Mouse (Mus musculus) CD4-positive, CD25-positive, alpha-beta regulatory T cell (primary cell): Measurements from ENCODE around the gene Ankrd36. TPM values are rescaled to one million over a fixed set of nuclear protein-coding genes. Genes with fewer than 3 reads are reported as not detected.

ENCODE experiments used
- polyA plus RNA-seq: library from polyadenylated mRNA; unstranded; fragments of 100-300 nt; shearing (Covaris generic); gene quantifications from one replicate; pipeline ENCODE4 v1.2.1, GENCODE M21; 2017

The Ankrd36 gene
- polyA plus RNA-seq, result not detected

DNA sequence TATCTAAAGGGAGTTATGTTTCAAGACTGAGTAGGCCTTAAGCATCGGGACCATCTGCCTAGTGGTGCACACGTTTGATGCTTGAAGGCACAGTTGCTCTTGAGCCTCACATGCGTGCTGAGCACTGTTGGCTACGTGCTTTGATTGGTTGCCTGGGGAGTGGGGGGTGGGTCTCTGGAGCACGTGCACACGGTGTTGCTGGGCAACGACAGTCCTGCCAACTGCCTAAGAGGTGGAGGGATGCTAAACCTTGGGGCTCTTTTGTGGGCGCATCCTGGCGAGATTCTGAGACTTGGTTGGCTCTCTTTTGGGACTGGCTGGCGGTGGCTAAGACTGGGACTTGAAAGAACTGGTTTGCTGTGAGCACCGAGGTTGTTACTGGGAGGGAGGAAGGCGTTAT lies at the start of gene Ankrd36:
Gene Ankrd36, plus strand, starts transcription at position 211 of the 400 bp plus-strand sequence.

DNA sequence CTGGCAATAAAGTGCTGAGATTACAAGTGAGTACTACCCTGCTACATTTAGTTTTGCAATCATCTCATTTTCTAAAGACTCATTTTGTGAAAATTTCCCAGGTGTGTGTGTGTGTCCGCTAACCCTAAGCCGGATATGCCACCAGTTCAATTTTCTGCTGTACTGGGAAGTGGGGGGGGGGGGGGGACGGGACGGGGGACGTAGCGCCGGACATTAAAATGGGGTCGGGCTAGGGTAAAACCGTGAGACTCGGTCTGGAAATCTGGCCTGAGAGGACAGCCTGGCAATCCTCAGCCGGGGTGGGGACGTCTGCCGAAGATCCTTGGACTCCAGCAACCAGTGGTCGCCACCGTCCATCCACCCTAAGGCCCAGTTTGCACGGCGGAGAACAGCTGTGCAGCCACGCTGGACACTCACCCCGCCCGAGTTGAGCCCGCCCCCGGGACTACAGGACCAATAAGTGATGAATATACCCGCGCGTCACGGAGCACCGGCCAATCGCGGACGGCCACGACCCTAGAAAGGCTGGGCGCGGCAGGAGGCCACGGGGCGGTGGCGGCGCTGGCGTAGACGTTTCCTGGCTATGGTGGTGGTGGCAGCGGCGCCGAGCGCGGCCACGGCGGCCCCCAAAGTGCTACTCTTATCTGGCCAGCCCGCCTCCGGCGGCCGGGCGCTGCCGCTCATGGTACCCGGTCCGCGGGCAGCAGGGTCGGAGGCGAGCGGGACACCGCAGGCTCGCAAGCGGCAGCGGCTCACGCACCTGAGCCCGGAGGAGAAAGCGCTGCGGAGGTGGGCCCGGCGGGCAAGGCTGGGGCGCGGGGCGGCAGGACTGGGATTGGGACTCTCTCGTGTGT lies 48.8 kb upstream of the Ankrd36 start, which contains the start of gene Xbp1:
Gene Xbp1, plus strand, starts transcription at position 248 of the 854 bp plus-strand sequence.

GRCm38 (mm10) chr11:5541799-5542481 lies 27.5 kb upstream of the Ankrd36 start, which contains the start of gene Ccdc117:
Gene Ccdc117 (minus strand): TSS chr11:5542187.

DNA sequence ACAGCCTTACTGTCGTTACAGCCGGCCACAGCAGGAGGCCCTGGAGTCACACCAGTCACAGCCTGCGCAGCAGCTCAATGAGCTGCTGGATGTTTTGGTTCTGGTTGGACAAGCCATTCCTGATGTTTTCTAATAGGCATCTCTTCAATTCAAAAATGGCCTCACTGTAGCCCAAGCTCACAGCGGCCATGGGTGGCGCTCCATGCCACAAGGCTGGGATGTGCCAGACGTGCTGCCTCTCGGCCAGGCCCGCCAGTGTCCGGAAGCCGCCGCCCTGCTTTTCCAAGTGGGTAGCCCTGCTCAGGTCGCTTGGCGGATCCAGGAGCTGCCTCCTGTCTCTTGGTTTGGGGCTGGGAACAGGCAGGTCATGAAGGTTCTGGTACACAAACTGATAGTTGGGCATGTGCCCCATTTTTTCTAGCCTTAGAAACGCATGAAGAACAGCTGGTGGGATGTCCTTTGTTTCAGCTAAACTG lies 146.2 kb downstream of the Ankrd36 start, which contains the start of gene Mrps24:
Gene Mrps24, minus strand, starts transcription at position 51 of the 476 bp plus-strand sequence.

Other genes starting within 250 kb of the Ankrd36 start
- gene Znrf3, start 124.8 kb upstream of the Ankrd36 start, polyA plus RNA-seq, result 22.0 TPM
- 155 TPM for gene Xbp1, start 49.0 kb upstream of the Ankrd36 start, polyA plus RNA-seq
- gene Ccdc117, start 27.5 kb upstream of the Ankrd36 start, polyA plus RNA-seq, result 29.7 TPM
- 164 TPM for gene Mrps24, start 146.0 kb downstream of the Ankrd36 start, polyA plus RNA-seq
- 30.4 TPM for gene Urgcp, start 192.7 kb downstream of the Ankrd36 start, polyA plus RNA-seq
- gene Dbnl, start 218.8 kb downstream of the Ankrd36 start, polyA plus RNA-seq, result 275 TPM
- 4.0 TPM for gene Pgam2, start 234.0 kb downstream of the Ankrd36 start, polyA plus RNA-seq